Mouse (Mus musculus): ENCODE measurements around the gene Klhl7. TPM values are rescaled to one million over a fixed set of nuclear protein-coding genes. Genes with fewer than 3 reads are reported as not detected.
"Not testable (repeated sequence)": the region's sequence is repeated elsewhere in the genome, so short reads cannot be mapped to it uniquely, and the experiment has no call there.

Klhl7 gene
- total RNA-seq, 1 experiment from 2014 or later = 14.7 TPM

DNA sequence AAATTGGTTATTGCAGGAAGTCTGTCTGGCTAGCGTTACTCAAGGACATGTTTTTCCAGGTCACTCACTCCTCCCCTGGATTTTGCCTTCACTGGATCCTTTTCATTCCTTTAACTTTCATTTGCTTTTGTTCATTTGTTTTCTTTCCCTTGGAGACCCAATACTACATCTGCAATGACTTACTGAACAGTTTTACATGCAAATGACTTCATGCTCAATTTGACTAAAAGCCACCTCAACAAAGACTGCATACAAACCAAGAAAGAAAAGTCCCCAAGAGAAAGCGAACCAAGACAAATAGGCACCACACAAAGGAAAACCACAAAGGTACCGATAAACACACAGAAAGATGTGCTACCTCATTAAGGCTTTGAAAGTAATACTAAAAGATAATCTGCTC, 13.5 kb upstream of the Klhl7 start:
- no peak for ATAC-seq (replicated peaks; ENCODE audit: insufficient number of reproducible peaks, low FRiP score, low TSS enrichment, poor library complexity, severe bottlenecking)

DNA sequence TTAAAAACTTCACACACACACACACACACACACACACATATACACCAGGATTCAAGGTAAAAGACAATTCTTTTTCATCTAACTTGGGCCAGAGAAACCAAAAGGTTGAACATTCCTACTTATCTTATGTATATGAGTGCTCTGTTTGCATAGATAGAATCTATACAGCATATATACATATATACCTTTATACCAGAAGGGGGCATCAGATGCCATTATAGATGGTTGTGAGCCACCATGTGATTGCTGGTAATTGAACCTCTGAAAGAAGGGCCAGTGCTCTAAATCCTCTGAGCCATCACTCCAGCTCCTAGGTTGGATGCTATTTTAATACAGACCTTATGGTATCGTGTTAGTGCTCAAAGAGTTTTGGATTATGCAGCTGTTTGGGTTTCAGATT, 12.0 kb upstream of the Klhl7 start:
- no peak for ATAC-seq (replicated peaks; ENCODE audit: insufficient number of reproducible peaks, low FRiP score, low TSS enrichment, poor library complexity, severe bottlenecking)

GRCm38 (mm10) chr5:24092496-24092895, 7.9 kb upstream of the Klhl7 start:
- no peak for ATAC-seq (replicated peaks; ENCODE audit: insufficient number of reproducible peaks, low FRiP score, low TSS enrichment, poor library complexity, severe bottlenecking)

DNA sequence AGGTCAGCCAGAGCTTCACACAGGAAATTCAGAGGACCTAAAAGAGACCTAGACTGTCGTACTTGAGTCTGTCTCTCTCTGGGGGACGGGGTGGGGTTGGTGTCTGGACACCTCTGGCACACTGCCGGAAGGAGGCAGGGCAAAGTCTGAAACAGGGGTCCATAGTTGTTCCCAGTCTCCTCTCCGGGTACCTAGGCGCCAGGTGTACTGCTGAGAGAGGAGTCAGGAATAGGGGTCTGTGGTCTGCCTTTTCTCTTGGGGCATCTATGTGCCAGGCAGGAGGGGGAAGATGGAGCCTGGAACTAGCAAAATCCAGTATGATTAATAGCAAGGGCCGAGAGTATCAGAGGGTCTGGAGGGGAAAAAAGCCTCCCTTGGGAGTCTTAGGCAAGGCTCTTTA, 5.0 kb upstream of the Klhl7 start:
- ATAC-seq (replicated peaks; ENCODE audit: insufficient number of reproducible peaks, low FRiP score, low TSS enrichment, poor library complexity, severe bottlenecking) = no peak

DNA sequence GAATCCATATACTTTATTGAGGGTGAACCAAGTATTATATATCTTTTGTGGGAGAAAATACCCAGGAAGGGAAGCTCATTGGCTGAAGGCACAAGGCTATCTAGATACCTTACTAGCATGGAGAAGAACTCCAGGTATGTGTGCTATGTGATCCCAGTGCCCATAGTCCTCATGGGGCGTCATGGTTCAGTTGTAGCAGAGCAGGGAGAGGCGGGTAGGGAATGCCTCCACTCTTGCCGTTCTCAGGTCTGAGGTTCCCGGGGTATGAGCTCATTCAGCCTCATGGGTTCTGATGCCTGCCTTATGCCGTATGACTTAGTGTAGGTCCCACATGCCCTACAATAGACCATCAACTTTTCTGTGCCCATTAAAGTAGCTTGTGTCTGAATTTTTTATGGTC, 4.5 kb upstream of the Klhl7 start:
- no peak for ATAC-seq (replicated peaks; ENCODE audit: insufficient number of reproducible peaks, low FRiP score, low TSS enrichment, poor library complexity, severe bottlenecking)

- ATAC-seq (replicated peaks; ENCODE audit: insufficient number of reproducible peaks, low FRiP score, low TSS enrichment, poor library complexity, severe bottlenecking) = no peak
Observed at GRCm38 (mm10) chr5:24100810-24101311, 456 bp downstream of the Klhl7 start.

- no peak for ATAC-seq (replicated peaks; ENCODE audit: insufficient number of reproducible peaks, low FRiP score, low TSS enrichment, poor library complexity, severe bottlenecking)
Observed at GRCm38 (mm10) chr5:24101446-24102140, 1.2 kb downstream of the Klhl7 start.

GRCm38 (mm10) chr5:24103235-24103634, 2.8 kb downstream of the Klhl7 start:
- not testable (repeated sequence) for ATAC-seq (replicated peaks; ENCODE audit: insufficient number of reproducible peaks, low FRiP score, low TSS enrichment, poor library complexity, severe bottlenecking)

GRCm38 (mm10) chr5:24103841-24104240, 3.4 kb downstream of the Klhl7 start:
- no peak for ATAC-seq (replicated peaks; ENCODE audit: insufficient number of reproducible peaks, low FRiP score, low TSS enrichment, poor library complexity, severe bottlenecking)

DNA sequence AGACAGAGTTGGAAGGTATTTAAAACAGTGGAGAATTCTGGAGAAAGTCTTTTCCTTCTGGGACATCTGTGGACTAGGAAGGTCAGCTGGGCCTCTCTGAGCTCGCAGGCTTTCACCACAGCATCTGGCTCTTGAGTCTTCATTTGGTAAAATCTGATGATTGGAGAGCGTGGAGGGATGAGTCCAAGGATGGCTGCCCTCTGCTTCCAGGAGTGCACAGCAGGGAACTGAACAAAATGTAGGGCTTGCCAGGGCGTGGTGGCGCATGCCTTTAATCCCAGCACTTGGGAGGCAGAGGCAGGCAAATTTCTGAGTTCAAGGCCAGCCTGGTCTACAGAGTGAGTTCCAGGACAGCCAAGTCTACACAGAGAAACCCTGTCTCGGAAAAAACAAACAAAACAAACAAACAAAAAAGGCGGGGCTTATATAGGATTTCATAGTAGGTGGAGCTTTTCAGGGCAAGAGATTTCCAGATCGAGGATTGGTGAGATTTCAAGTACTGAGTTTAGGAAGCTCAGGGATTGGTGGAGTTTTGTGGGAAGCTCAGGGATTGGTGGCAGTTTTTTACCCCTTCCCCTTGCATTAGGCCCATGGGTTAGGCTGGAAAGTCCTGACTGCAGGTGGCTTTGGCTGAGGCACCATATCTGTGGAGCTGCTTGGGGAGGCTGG, 6.8 kb downstream of the Klhl7 start:
- no peak for ATAC-seq (replicated peaks; ENCODE audit: insufficient number of reproducible peaks, low FRiP score, low TSS enrichment, poor library complexity, severe bottlenecking)

DNA sequence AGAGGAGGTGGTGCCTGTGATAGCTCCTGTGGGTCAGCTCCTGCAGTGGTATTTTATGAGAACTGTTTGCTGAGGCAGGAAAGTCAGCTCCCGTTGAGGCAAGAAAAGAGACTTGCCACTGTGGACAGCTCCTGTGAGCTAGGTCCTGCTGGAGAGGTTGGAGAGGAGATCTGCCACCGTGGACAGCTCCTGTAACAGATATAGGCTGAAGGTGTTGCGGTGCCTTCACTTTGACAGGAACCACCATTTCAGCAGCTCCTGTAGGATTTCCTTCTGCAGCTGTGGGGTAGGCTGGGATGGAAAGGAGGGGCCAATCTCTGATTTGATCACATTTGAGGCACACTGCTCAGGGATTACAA, 7.3 kb downstream of the Klhl7 start:
- ATAC-seq (replicated peaks; ENCODE audit: insufficient number of reproducible peaks, low FRiP score, low TSS enrichment, poor library complexity, severe bottlenecking) = no peak

DNA sequence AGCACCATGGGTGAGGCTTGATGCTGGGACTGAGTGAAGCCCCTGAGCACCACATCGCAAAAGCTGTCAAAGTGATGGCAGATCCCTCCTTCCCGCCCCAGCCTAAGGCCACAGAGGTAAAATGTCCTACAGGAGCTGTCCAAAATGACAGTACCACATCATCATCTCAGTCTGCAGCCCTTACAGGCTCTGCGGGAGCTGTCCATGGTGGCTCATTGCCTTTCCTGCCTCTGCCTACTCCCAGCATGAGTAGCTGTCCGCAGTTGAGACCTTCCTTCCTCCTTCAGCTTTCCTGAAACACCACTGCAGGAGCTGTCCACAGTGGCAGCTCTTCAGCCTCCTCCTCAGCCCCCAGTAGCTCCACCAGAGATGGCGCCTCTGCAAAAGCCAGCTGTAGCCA, 9.7 kb downstream of the Klhl7 start:
- ATAC-seq (replicated peaks; ENCODE audit: insufficient number of reproducible peaks, low FRiP score, low TSS enrichment, poor library complexity, severe bottlenecking) = no peak

- ATAC-seq (replicated peaks; ENCODE audit: insufficient number of reproducible peaks, low FRiP score, low TSS enrichment, poor library complexity, severe bottlenecking) = no peak
Observed at GRCm38 (mm10) chr5:24112116-24112903, 11.9 kb downstream of the Klhl7 start.

DNA sequence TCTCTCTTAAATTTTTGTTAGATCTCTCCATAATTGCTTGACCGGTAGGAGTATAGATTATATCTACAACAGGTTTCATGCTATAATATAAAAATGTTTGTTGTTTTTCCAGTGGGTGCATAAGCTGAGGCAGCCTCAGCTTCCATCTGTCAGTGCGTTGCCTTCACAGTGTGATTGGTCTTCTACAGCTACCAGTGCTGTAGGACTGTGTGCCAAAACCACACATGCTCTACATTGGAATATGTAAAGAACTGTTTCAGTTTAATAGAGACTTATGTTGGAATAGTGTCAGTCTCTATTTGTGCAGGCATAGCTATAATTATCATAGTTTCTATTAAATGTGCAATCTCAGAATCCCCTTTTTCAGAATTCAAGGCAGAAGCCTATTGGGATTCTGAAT, 21.8 kb downstream of the Klhl7 start:
- no peak for ATAC-seq (replicated peaks; ENCODE audit: insufficient number of reproducible peaks, low FRiP score, low TSS enrichment, poor library complexity, severe bottlenecking)

GRCm38 (mm10) chr5:24124175-24124574, 23.8 kb downstream of the Klhl7 start:
- ATAC-seq (replicated peaks; ENCODE audit: insufficient number of reproducible peaks, low FRiP score, low TSS enrichment, poor library complexity, severe bottlenecking) = no peak

DNA sequence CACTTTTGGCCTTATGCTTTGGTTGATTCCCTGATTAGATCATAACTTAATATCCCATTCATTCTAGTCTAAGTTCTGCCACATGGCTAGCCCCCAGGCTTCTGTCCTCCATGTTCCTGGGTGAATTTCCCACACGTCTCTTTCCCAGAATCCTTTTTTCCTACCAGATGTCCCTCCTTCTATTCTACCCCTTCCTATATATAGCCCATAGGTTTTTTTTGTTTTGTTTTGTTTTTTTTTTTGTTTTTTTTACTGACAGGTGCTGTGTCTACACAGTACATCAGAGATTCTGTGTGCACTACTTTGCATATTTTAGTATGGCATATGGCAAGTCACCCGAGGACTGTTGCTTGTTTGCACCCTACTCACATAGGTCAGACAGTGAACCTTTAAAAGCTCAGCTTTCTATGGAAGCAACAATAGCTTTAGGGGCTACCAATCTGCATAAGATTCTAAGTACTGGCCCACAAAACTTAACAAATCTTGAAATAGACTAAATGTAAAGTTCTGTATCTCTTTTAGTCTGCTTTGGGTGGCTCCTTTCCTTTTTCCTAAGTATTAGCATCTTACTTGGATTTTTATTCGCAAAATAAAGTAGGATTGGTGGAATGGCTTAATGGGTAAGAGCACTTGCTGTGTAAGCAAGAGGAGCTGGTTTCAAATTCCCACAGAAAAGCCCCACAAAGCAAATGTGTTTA, 24.3 kb downstream of the Klhl7 start:
- no peak for ATAC-seq (replicated peaks; ENCODE audit: insufficient number of reproducible peaks, low FRiP score, low TSS enrichment, poor library complexity, severe bottlenecking)

- no peak for ATAC-seq (replicated peaks; ENCODE audit: insufficient number of reproducible peaks, low FRiP score, low TSS enrichment, poor library complexity, severe bottlenecking)
Observed at GRCm38 (mm10) chr5:24125910-24126636, 25.7 kb downstream of the Klhl7 start.

DNA sequence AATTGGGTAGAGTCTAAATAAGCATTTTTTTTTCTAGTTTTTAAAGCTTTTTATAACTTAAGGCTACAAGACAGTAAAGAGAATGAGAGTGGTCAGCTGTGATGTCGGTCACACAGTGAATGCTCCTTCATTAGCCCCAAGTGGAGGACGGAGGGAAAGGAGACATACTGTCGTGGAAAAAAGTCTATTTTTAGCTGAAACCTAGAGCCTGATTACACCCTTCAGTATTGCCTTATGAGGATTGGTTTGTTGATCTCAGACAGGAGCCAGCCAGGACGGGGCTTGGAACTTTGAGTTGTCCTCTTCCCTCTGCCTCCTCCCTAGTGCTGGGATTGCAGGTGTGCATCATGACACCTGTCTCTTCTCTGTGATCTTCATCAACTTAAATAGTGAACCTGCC, 26.6 kb downstream of the Klhl7 start:
- ATAC-seq (replicated peaks; ENCODE audit: insufficient number of reproducible peaks, low FRiP score, low TSS enrichment, poor library complexity, severe bottlenecking) = no peak

GRCm38 (mm10) chr5:24146964-24147363, 46.6 kb downstream of the Klhl7 start:
- no peak for ATAC-seq (replicated peaks; ENCODE audit: insufficient number of reproducible peaks, low FRiP score, low TSS enrichment, poor library complexity, severe bottlenecking)

Measured in monocyte, adult 5-6 weeks (primary cell).